12 mouse cellular contexts compared by ENCODE assay signal in the genomic region with DNA sequence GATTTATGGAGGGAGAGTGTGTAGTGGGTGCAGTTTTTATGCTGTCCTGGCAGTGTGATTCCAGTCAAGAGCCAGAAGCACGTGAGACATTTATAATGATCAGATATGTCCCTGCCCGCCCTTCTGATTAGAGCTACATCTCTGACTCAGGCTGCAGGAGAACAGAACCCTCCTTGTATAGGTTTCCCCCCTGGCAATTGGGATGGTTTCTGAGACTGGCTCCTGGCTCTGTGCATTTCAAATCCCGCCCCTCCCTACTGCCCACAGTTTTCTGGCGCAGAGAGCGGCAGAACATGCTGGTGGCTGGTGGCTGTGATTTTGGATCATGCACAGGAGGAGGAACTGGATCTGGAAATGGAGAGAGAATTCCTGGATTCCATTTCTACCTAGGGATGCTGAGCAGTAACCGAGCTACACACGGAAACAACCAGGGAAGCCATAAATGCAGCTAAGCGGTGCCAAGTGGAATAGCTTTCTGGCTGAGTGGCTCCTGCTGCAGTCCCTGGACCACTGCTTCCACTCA. TPM values are rescaled to one million over a fixed set of nuclear protein-coding genes. Genes with fewer than 3 reads are reported as not detected.
DNase-seq lines count a peak whose midpoint lies in the region; ATAC-seq and TF ChIP-seq lines count a peak whose summit lies in the region.
"Had no signal": no experiment of that assay in that cellular context is flagged by ENCODE, and none has a peak within 500 bp of the region (broad histone marks: within the 10 kb centered on the region; RNA-seq: fewer than 3 reads in every experiment).

No protein-coding gene starts in this region.

- no peaks in the 10 kb centered on the region for H3K9me3 ChIP-seq in forebrain, postnatal 0 days (ENCODE audit: low read length)
- no peaks in the 10 kb centered on the region for H3K9me3 ChIP-seq in forebrain, embryonic 12.5 days
- 0 out of 2 replicates have a peak, but pooled peaks cover 4% of the 10 kb centered on the region for H3K9me3 ChIP-seq in limb, embryonic 12.5 days
- no peaks in the 10 kb centered on the region for H3K9me3 ChIP-seq in heart, embryonic 10.5 days
- H3K9me3 ChIP-seq: hindbrain, embryonic 15.5 days had no signal

- in situ Hi-C loops in Patski (cut with MboI; ENCODE audit: low pct_unique_long_range_greater_than_20kb): no loop called here

- no peak overlapping the region for H3K4me2 ChIP-seq in forebrain, postnatal 0 days (ENCODE audit: low read depth)
- H3K4me2 ChIP-seq in forebrain, embryonic 12.5 days: no peak overlapping the region
- H3K4me2 ChIP-seq in limb, embryonic 12.5 days: no peak overlapping the region
- H3K4me2 ChIP-seq: hindbrain, embryonic 15.5 days had no signal

- no peak for ATAC-seq in forebrain, postnatal 0 days
- no peak for ATAC-seq in forebrain, embryonic 12.5 days (ENCODE audit: low FRiP score)
- ATAC-seq in Patski: no peak
- ATAC-seq in limb, embryonic 12.5 days (ENCODE audit: insufficient number of reproducible peaks, insufficient read depth, low FRiP score, low TSS enrichment, low read depth): no peak
- ATAC-seq: forebrain, embryonic 14.5 days had no signal

- 55% methylated on average over 8 of the region's 8 CpGs for WGBS in forebrain, postnatal 0 days
- 84% methylated on average over 8 of the region's 8 CpGs for WGBS in forebrain, embryonic 12.5 days
- WGBS in limb, embryonic 12.5 days: 75% methylated on average over 8 of the region's 8 CpGs
- 75% methylated on average over 8 of the region's 8 CpGs for WGBS in heart, embryonic 10.5 days

- H3K27ac ChIP-seq in forebrain, postnatal 0 days (ENCODE audit: low read depth, low read length): no peak overlapping the region
- no peak overlapping the region for H3K27ac ChIP-seq in forebrain, embryonic 12.5 days
- peak overlapping the region; percentile 66 for H3K27ac ChIP-seq in limb, embryonic 12.5 days
- H3K27ac ChIP-seq in gastrocnemius, adult 2 months: no peak overlapping the region
- H3K27ac ChIP-seq in heart, embryonic 10.5 days: no peak overlapping the region
- H3K27ac ChIP-seq: hindbrain, embryonic 15.5 days had no signal

- CTCF ChIA-PET in Patski (lab: Charles Lee): no interaction called here

- H3K36me3 ChIP-seq in forebrain, postnatal 0 days (ENCODE audit: insufficient read depth): no peaks in the 10 kb centered on the region
- H3K36me3 ChIP-seq in forebrain, embryonic 12.5 days (replicated peaks): no peaks in the 10 kb centered on the region
- H3K36me3 ChIP-seq in limb, embryonic 12.5 days: no peaks in the 10 kb centered on the region
- H3K36me3 ChIP-seq in heart, embryonic 10.5 days: no peaks in the 10 kb centered on the region
- H3K36me3 ChIP-seq: hindbrain, embryonic 15.5 days had no signal

- intact Hi-C loops in left cerebral cortex, postnatal 10 days (cut with DNase I): no loop called here
- intact Hi-C loops in gastrocnemius, adult 2 months (cut with DNase I): no loop called here

- no peak for TF ChIP-seq CTCF in forebrain, postnatal 0 days (IDR thresholded peaks at IDR 0.05; ENCODE audit: low read depth)
- no peak for TF ChIP-seq CTCF in Patski (IDR thresholded peaks at IDR 0.05)
- TF ChIP-seq CTCF in gastrocnemius, adult 2 months (IDR thresholded peaks at IDR 0.05): no peak

- H3K4me1 ChIP-seq in forebrain, postnatal 0 days (ENCODE audit: insufficient read depth): peaks cover 6% of the 10 kb centered on the region; the same call in 1 of the 2 replicates
- no peaks in the 10 kb centered on the region for H3K4me1 ChIP-seq in forebrain, embryonic 12.5 days
- H3K4me1 ChIP-seq in limb, embryonic 12.5 days (replicated peaks): peaks cover 32% of the 10 kb centered on the region
- H3K4me1 ChIP-seq in heart, embryonic 10.5 days: peaks cover 39% of the 10 kb centered on the region
- H3K4me1 ChIP-seq: hindbrain, embryonic 15.5 days had no signal

- peak; percentile 55 for DNase-seq in forebrain, postnatal 0 days
- peak; percentile 40 to 53 for DNase-seq in left cerebral cortex, adult 18-20 months (ENCODE audit: low spot score in 2 of 2)
- DNase-seq in left cerebral cortex, postnatal 10 days (ENCODE audit: extremely low spot score in 1 of 2, low spot score in 2 of 2): no peak
- DNase-seq in Patski (ENCODE audit: low read depth, low spot score): peak; percentile 31
- DNase-seq in gastrocnemius, adult 2 months: no peak
- DNase-seq in heart, embryonic 10.5 days (ENCODE audit: low spot score): no peak
- DNase-seq: cerebellum, adult 11 months; liver had no signal

- POLR2A ChIA-PET in Patski (lab: Charles Lee): no interaction called here

- H3K4me3 ChIP-seq in forebrain, postnatal 0 days (ENCODE audit: low read depth, low read length): no peak overlapping the region
- H3K4me3 ChIP-seq in forebrain, embryonic 12.5 days (replicated peaks): no peak overlapping the region
- H3K4me3 ChIP-seq in limb, embryonic 12.5 days (replicated peaks): no peak overlapping the region
- no peak overlapping the region for H3K4me3 ChIP-seq in gastrocnemius, adult 2 months
- H3K4me3 ChIP-seq in heart, embryonic 10.5 days: no peak overlapping the region
- H3K4me3 ChIP-seq: hindbrain, embryonic 15.5 days had no signal

- peak overlapping the region; percentile 3; the same call in 1 of the 2 replicates for H3K9ac ChIP-seq in forebrain, postnatal 0 days
- H3K9ac ChIP-seq in forebrain, embryonic 12.5 days: no peak overlapping the region
- no peak overlapping the region for H3K9ac ChIP-seq in limb, embryonic 12.5 days (replicated peaks)
- H3K9ac ChIP-seq: hindbrain, embryonic 15.5 days had no signal

- H3K27me3 ChIP-seq in forebrain, postnatal 0 days (ENCODE audit: insufficient read depth, low read length): no peaks in the 10 kb centered on the region
- peaks cover 9% of the 10 kb centered on the region for H3K27me3 ChIP-seq in forebrain, embryonic 12.5 days
- no peaks in the 10 kb centered on the region for H3K27me3 ChIP-seq in Patski
- H3K27me3 ChIP-seq in limb, embryonic 12.5 days: peaks cover 7% of the 10 kb centered on the region; the same call in 1 of the 2 replicates
- peaks cover 25% of the 10 kb centered on the region for H3K27me3 ChIP-seq in heart, embryonic 10.5 days (ENCODE audit: insufficient read depth, poor library complexity, severe bottlenecking)
- H3K27me3 ChIP-seq: hindbrain, embryonic 15.5 days had no signal

RNA-seq across cellular contexts. Expression of gene Sept9, which starts 8.8 kb away (rescaled TPM):
- total RNA-seq in forebrain, postnatal 0 days (2014; rRNA removed): 99.3 and 112 TPM in 2 replicates
- polyA plus RNA-seq in forebrain, postnatal 0 days (2015; fragmentation: Nextera tagmentation; extraction: Ambion mirVana): 99.7 and 112 TPM in 2 replicates
- polyA plus RNA-seq in forebrain, embryonic 12.5 days (2016; fragmentation: Nextera tagmentation; extraction: Ambion mirVana): 180 and 192 TPM in 2 replicates
- 10 to 100 TPM; 82.6 to 90.6 TPM for total RNA-seq in left cerebral cortex, adult 18-20 months (2021)
- 10 to 100 TPM; 65.0 to 69.0 TPM for total RNA-seq in left cerebral cortex, postnatal 10 days (2021)
- 87.6 TPM for polyA plus RNA-seq in Patski (2021)
- 230 and 234 TPM in 2 replicates for polyA plus RNA-seq in limb, embryonic 12.5 days (2016; fragmentation: Nextera tagmentation; extraction: Ambion mirVana)
- total RNA-seq in gastrocnemius, adult 2 months (2021): 10 to 100 TPM; 11.5 to 13.6 TPM
- polyA plus RNA-seq in heart, embryonic 10.5 days (2016; fragmentation: Nextera tagmentation; extraction: Ambion mirVana): 148 and 164 TPM in 2 replicates

Comparison
In these comparisons a context has a peak if more than half of its experiments do, and no peak if none do; other contexts are left out.
1. DNase-seq: peak in forebrain, postnatal 0 days (single experiment), left cerebral cortex, adult 18-20 months (2 of 2) and Patski (single experiment); none in left cerebral cortex, postnatal 10 days (0 of 2), gastrocnemius, adult 2 months (single experiment) and heart, embryonic 10.5 days (single experiment).